Comparison of ENCODE assay signal across 11 mouse cellular contexts in genomic region chr13:72166225-72166624, GRCm38 (mm10).
DNase-seq lines count a peak whose midpoint lies in the region; TF ChIP-seq lines count a peak whose summit lies in the region.
"Had no signal": no experiment of that assay in that cellular context is flagged by ENCODE, and none has a peak within 500 bp of the region (broad histone marks: within the 10 kb centered on the region; RNA-seq: fewer than 3 reads in every experiment).

No protein-coding gene starts in this region.

- TF ChIP-seq POLR2A in heart, adult 2 months (IDR thresholded peaks at IDR 0.05; ENCODE audit: insufficient read depth, low read depth, low read length) = no peak
- no peak for TF ChIP-seq POLR2A in embryonic fibroblast, embryonic 13.5 days (IDR thresholded peaks at IDR 0.05; ENCODE audit: low read depth, low read length)

- no peaks in the 10 kb centered on the region for H3K27me3 ChIP-seq in heart, adult 2 months (ENCODE audit: control insufficient read depth, insufficient read depth, low read length)
- H3K27me3 ChIP-seq: liver, embryonic 12.5 days; neural tube, embryonic 12.5 days had no signal

- H3K9ac ChIP-seq in heart, adult 2 months (ENCODE audit: low read depth, low read length) = no peak overlapping the region
- H3K9ac ChIP-seq: liver, embryonic 12.5 days; neural tube, embryonic 12.5 days had no signal

- DNase-seq in heart, postnatal 4 days = peak; percentile 10
- DNase-seq in heart, adult 2 months = no peak
- no peak for DNase-seq in left cerebral cortex, adult 2 months (ENCODE audit: extremely low spot score in 1 of 2, low spot score in 2 of 2)
- DNase-seq in left cerebral cortex, adult 18-20 months (ENCODE audit: low spot score in 2 of 2) = no peak
- peak; percentile 28 to 48 for DNase-seq in lung, postnatal 4 days
- no peak for DNase-seq in spleen, adult 12 weeks (ENCODE audit: low spot score)
- no peak for DNase-seq in adrenal gland, postnatal 4 days (ENCODE audit: low spot score in 2 of 2)

- H3K4me3 ChIP-seq in heart, adult 2 months = no peak overlapping the region
- no peak overlapping the region for H3K4me3 ChIP-seq in left cerebral cortex, adult 2 months
- no peak overlapping the region for H3K4me3 ChIP-seq in embryonic fibroblast, embryonic 13.5 days (ENCODE audit: insufficient read depth, low read length)
- H3K4me3 ChIP-seq: liver, embryonic 12.5 days; neural tube, embryonic 12.5 days had no signal

- no peaks in the 10 kb centered on the region for H3K4me1 ChIP-seq in heart, adult 2 months (ENCODE audit: control insufficient read depth, insufficient read depth, low read length)
- H3K4me1 ChIP-seq in embryonic fibroblast, embryonic 13.5 days (ENCODE audit: control insufficient read depth, insufficient read depth, low read length) = no peaks in the 10 kb centered on the region
- H3K4me1 ChIP-seq: liver, embryonic 12.5 days; neural tube, embryonic 12.5 days had no signal

- WGBS in heart, adult 2 months = 55% methylated on average over 2 of the region's 2 CpGs

- no peak overlapping the region for H3K27ac ChIP-seq in heart, adult 2 months
- no peak overlapping the region for H3K27ac ChIP-seq in left cerebral cortex, adult 2 months
- no peak overlapping the region for H3K27ac ChIP-seq in embryonic fibroblast, embryonic 13.5 days (ENCODE audit: insufficient read depth, low read length)
- H3K27ac ChIP-seq: liver, embryonic 12.5 days; neural tube, embryonic 12.5 days had no signal

- TF ChIP-seq CTCF in heart, adult 2 months (IDR thresholded peaks at IDR 0.05) = no peak; the same call in 1 of the 2 replicates
- TF ChIP-seq CTCF in left cerebral cortex, adult 2 months (IDR thresholded peaks at IDR 0.05) = peak; percentile 7
- 0 out of 2 replicates have a peak, but pooled peaks have one; percentile 17 for TF ChIP-seq CTCF in embryonic fibroblast, embryonic 13.5 days (IDR thresholded peaks at IDR 0.05; ENCODE audit: borderline replicate concordance, insufficient read depth, low read length)

- no peaks in the 10 kb centered on the region for H3K36me3 ChIP-seq in heart, adult 2 months (ENCODE audit: control insufficient read depth, insufficient read depth, low read length)
- H3K36me3 ChIP-seq: G1E; liver, embryonic 12.5 days; neural tube, embryonic 12.5 days had no signal

- intact Hi-C loops in heart, adult 2 months (cut with DNase I) = no loop called here
- intact Hi-C loops in left cerebral cortex, adult 2 months (cut with DNase I) = no loop called here

- no peaks in the 10 kb centered on the region for H3K79me2 ChIP-seq in heart, adult 2 months (replicated peaks; ENCODE audit: control insufficient read depth, insufficient read depth, low read length)

- TF ChIP-seq EP300 in heart, adult 2 months (IDR thresholded peaks at IDR 0.05; ENCODE audit: insufficient read depth, low read depth, low read length) = no peak

Comparison
In these comparisons a context has a peak if more than half of its experiments do, and no peak if none do; other contexts are left out.
1. DNase-seq: peak in heart, postnatal 4 days (single experiment) and lung, postnatal 4 days (2 of 2); none in heart, adult 2 months (0 of 2), left cerebral cortex, adult 2 months (0 of 2), left cerebral cortex, adult 18-20 months (0 of 2), spleen, adult 12 weeks (single experiment) and adrenal gland, postnatal 4 days (0 of 2).